Mouse (Mus musculus) bone marrow macrophage, adult 2 months (primary cell): ENCODE results near the gene Adamts4.
A peak's percentile ranks its signal among the peaks of the same experiment; 100 is the strongest.

ENCODE experiments used
- CTCF ChIP-seq: IDR thresholded peaks from 2 replicates; pipeline ENCODE4 v1.5.1; 2012; ENCODE audit warnings: low read depth, mild to moderate bottlenecking, low read length, moderate library complexity
- POLR2A ChIP-seq: IDR thresholded peaks from 2 replicates; pipeline ENCODE4 v1.6.1; 2012; ENCODE audit warnings: mild to moderate bottlenecking, low read depth, low read length, borderline replicate concordance

DNA sequence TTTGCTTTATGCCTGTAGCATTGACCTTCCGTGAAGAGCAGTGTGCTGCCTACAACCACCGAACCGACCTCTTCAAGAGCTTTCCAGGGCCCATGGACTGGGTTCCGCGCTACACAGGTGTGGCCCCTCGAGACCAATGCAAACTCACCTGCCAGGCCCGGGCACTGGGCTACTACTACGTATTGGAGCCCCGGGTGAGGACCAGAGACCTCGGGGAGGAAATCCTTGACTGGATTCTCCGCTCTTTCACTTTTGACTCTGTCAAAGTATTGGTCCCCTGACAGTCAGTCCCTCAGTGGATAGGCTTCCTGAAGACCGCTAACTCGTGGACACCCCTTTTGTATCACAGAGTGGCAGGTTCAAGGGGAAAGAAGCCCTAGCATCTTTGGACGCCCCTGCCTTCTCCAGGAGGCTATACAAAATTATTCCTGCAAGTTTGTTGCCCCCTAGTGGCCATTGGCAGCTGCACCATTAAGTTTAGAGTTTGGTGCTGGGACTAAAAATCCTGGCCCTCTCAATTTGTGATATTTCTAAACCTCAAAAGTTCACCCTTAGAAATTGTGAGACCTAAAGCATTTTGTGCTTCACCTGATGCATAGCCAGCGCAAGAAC, 6.8 kb downstream of the Adamts4 start:
- TF ChIP-seq POLR2A (no peak), CTCF (peak; percentile 58)
